Mouse (Mus musculus) hindbrain, postnatal 0 days (tissue): Measurements from ENCODE around the gene Atox1. TPM values are rescaled to one million over a fixed set of nuclear protein-coding genes. Genes with fewer than 3 reads are reported as not detected.

ENCODE experiments used
- ATAC-seq: fragments of 200-750 bp; cut with Nextera tagmentation; 2 replicates; pipeline ENCODE4 v1.8.0; 2017; ENCODE audit warnings: mild to moderate bottlenecking, moderate TSS enrichment, moderate library complexity
- DNase-seq: peaks from one replicate; pipeline ENCODE4 v3.0.0-alpha.2; 2015; ENCODE audit warnings: low spot score
- H3K27ac ChIP-seq: fragments of 300-500 bp; sonication (generic); 2 replicates; pipeline ENCODE4 v1.5.1; 2014; ENCODE audit warnings: mild to moderate bottlenecking
- H3K27me3 ChIP-seq: fragments of 300-500 bp; sonication (generic); 2 replicates; pipeline ENCODE4 v1.6.1; 2014; ENCODE audit warnings: low read length, mixed read lengths; ENCODE audit not compliant: insufficient read depth
- H3K36me3 ChIP-seq: fragments of 300-500 bp; sonication (generic); 2 replicates; pipeline ENCODE4 v1.6.1; 2014; ENCODE audit warnings: low read length, mixed read lengths; ENCODE audit not compliant: insufficient read depth
- H3K4me1 ChIP-seq: fragments of 300-500 bp; sonication (generic); 2 replicates; pipeline ENCODE4 v1.6.1; 2014; ENCODE audit warnings: antibody characterized with exemption, low read length, mixed read lengths; ENCODE audit not compliant: insufficient read depth
- H3K4me2 ChIP-seq: fragments of 300-500 bp; sonication (generic); 2 replicates; pipeline ENCODE4 v1.6.1; 2014; ENCODE audit warnings: low read depth, mild to moderate bottlenecking, low read length, moderate library complexity, mixed read lengths
- H3K4me3 ChIP-seq: fragments of 300-500 bp; sonication (generic); 2 replicates; pipeline ENCODE4 v1.5.1; 2014; ENCODE audit warnings: low read length
- H3K9ac ChIP-seq: fragments of 300-500 bp; sonication (generic); replicated peaks from 2 replicates; pipeline ENCODE4 v1.6.1; 2014; ENCODE audit warnings: mild to moderate bottlenecking, low read length, moderate library complexity, mixed read lengths
- H3K9me3 ChIP-seq: fragments of 300-500 bp; sonication (generic); 2 replicates; pipeline ENCODE4 v1.6.1; 2016; ENCODE audit warnings: low read length, mixed read lengths
- CTCF ChIP-seq: IDR thresholded peaks from 2 replicates; pipeline ENCODE4 v1.5.1; 2016; ENCODE audit warnings: antibody characterized with exemption, control low read depth, low read depth
- WGBS: fragments of 180-500 bp; shearing (Covaris S2); extraction: QIAGEN DNeasy Blood & Tissue Kit; methylation state at CpG from one replicate; pipeline ENCODE4 v1.1.7; 2014; 5-methylcytosine and 5-hydroxymethylcytosine counted together
- microRNA-seq, 2 experiments: library from miRNA; unstranded; fragments of <30 nt; microRNA quantifications; one replicate each; pipeline ENCODE4; 2016
- polyA plus RNA-seq: library from polyadenylated mRNA; unstranded; fragments of >200 nt; fragmentation: Nextera tagmentation; extraction: Ambion mirVana; gene quantifications from 2 replicates; pipeline ENCODE4 v1.2.1, GENCODE M21; 2015
- total RNA-seq: library from RNA; depleted of rRNA; stranded (reverse); fragments of >200 nt; gene quantifications from 2 replicates; pipeline ENCODE4 v1.2.3, GENCODE M21; 2014; rRNA removed

Atox1 gene
- total and polyA plus RNA-seq, 2 experiments from 2014 or later: 148 to 319 TPM

DNA sequence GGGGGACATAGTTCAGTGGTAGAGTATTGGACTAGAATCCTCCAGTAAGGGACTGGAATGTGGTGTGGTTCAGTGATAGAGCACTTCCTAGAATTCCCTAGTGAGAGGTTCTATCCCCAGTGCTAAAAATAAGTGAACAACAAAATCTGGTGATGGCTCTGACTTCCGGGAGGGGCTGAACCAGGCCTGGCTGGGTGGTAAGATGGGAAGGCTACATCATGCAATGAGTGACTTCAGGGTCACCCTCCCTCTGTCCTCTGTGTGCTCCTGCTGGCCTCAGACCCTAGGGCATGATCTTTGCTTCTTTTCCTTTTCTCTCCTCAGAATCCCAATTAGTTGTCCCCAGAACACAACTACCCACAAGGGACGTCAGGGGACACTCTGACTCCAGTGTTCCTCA lies 64.0 kb downstream of the Atox1 start:
- Histone ChIP-seq H3K27me3 (no peaks in the 10 kb centered on the region), H3K4me1 (no peaks in the 10 kb centered on the region), H3K9me3 (no peaks in the 10 kb centered on the region), H3K9ac (no peak overlapping the region), H3K4me2 (no peak overlapping the region), H3K27ac (no peak overlapping the region), H3K36me3 (no peaks in the 10 kb centered on the region), H3K4me3 (no peak overlapping the region)
- WGBS: 78% methylated on average over 2 of the region's 2 CpGs
- no peak for TF ChIP-seq CTCF
- ATAC-seq (no peak; the same call in 1 of the 2 replicates), DNase-seq (no peak)

Small RNA genes lying within 50 kb of the gene (microRNA-seq; reads per million reads assigned to microRNA genes)
- gene Mir7652: 0 to 0.18 reads per million in 2 experiments

Other genes starting within 250 kb of the Atox1 start
- gene Fat2, start 124.7 kb downstream of the Atox1 start, total RNA-seq: 17.6 and 21.0 TPM in 2 replicates
- 0.78 and 0.88 TPM in 2 replicates for gene Fat2, start 124.7 kb downstream of the Atox1 start, polyA plus RNA-seq
- gene Sparc, start 38.1 kb downstream of the Atox1 start, total RNA-seq: 303 and 356 TPM in 2 replicates
- gene Sparc, start 38.1 kb downstream of the Atox1 start, polyA plus RNA-seq: 794 and 832 TPM in 2 replicates
- gene G3bp1, start 8.4 kb upstream of the Atox1 start, total RNA-seq: 49.0 and 50.4 TPM in 2 replicates
- 72.0 and 77.7 TPM in 2 replicates for gene G3bp1, start 8.4 kb upstream of the Atox1 start, polyA plus RNA-seq
- gene Glra1, start 147.0 kb upstream of the Atox1 start, total RNA-seq: 11.7 and 15.7 TPM in 2 replicates
- 2.8 TPM in 2 replicates for gene Glra1, start 147.0 kb upstream of the Atox1 start, polyA plus RNA-seq